Mouse (Mus musculus): ENCODE results near the gene Prkci. TPM values are rescaled to one million over a fixed set of nuclear protein-coding genes. Genes with fewer than 3 reads are reported as not detected.

Gene Prkci
- polyA plus RNA-seq, 1 experiment, result 36.5 TPM

GRCm38 (mm10) chr3:31083507-31084245, 88.1 kb downstream of the Prkci start:
- no peak for DNase-seq
- Histone ChIP-seq H3K4me1 (ENCODE audit: control insufficient read depth, insufficient read depth, low read length) (no peaks in the 10 kb centered on the region), H3K4me3 (replicated peaks; ENCODE audit: insufficient read depth, low read depth, low read length) (no peak overlapping the region), H3K27ac (ENCODE audit: insufficient read depth, low read length) (no peak overlapping the region), H3K27me3 (ENCODE audit: control insufficient read depth, insufficient read depth, low read length) (no peaks in the 10 kb centered on the region)
- WGBS, result 23% methylated on average over 12 of the region's 12 CpGs
- TF ChIP-seq POLR2A (IDR thresholded peaks at IDR 0.05; ENCODE audit: borderline replicate concordance, insufficient read depth, low read length), result no peak
- no peak for TF ChIP-seq CTCF (IDR thresholded peaks at IDR 0.05; ENCODE audit: borderline replicate concordance, insufficient read depth, low read depth, low read length)

- Histone ChIP-seq H3K27ac (ENCODE audit: insufficient read depth, low read length) (no peak overlapping the region), H3K27me3 (ENCODE audit: control insufficient read depth, insufficient read depth, low read length) (no peaks in the 10 kb centered on the region), H3K4me3 (replicated peaks; ENCODE audit: insufficient read depth, low read depth, low read length) (no peak overlapping the region), H3K4me1 (ENCODE audit: control insufficient read depth, insufficient read depth, low read length) (no peaks in the 10 kb centered on the region)
- DNase-seq, result no peak
- WGBS, result 96% methylated on average over 3 of the region's 3 CpGs
- TF ChIP-seq POLR2A (IDR thresholded peaks at IDR 0.05; ENCODE audit: borderline replicate concordance, insufficient read depth, low read length) (no peak), CTCF (IDR thresholded peaks at IDR 0.05; ENCODE audit: borderline replicate concordance, insufficient read depth, low read depth, low read length) (no peak)
Measured at GRCm38 (mm10) chr3:31085000-31085399, 89.5 kb downstream of the Prkci start.

GRCm38 (mm10) chr3:31088789-31089775, 93.5 kb downstream of the Prkci start:
- no peaks in the 10 kb centered on the region for H3K4me1 ChIP-seq (ENCODE audit: control insufficient read depth, insufficient read depth, low read length)
- no peak overlapping the region for H3K27ac ChIP-seq (ENCODE audit: insufficient read depth, low read length)
- no peak overlapping the region for H3K4me3 ChIP-seq (replicated peaks; ENCODE audit: insufficient read depth, low read depth, low read length)
- no peak for DNase-seq
- no peaks in the 10 kb centered on the region for H3K27me3 ChIP-seq (ENCODE audit: control insufficient read depth, insufficient read depth, low read length)
- TF ChIP-seq POLR2A (IDR thresholded peaks at IDR 0.05; ENCODE audit: borderline replicate concordance, insufficient read depth, low read length), result no peak
- TF ChIP-seq CTCF (IDR thresholded peaks at IDR 0.05; ENCODE audit: borderline replicate concordance, insufficient read depth, low read depth, low read length), result no peak
- WGBS, result 59% methylated on average over 10 of the region's 10 CpGs

GRCm38 (mm10) chr3:31089956-31090355, 94.4 kb downstream of the Prkci start:
- Histone ChIP-seq H3K4me1 (ENCODE audit: control insufficient read depth, insufficient read depth, low read length) (no peaks in the 10 kb centered on the region), H3K27me3 (ENCODE audit: control insufficient read depth, insufficient read depth, low read length) (no peaks in the 10 kb centered on the region), H3K27ac (ENCODE audit: insufficient read depth, low read length) (no peak overlapping the region), H3K4me3 (replicated peaks; ENCODE audit: insufficient read depth, low read depth, low read length) (no peak overlapping the region)
- 75% methylated on average over 7 of the region's 7 CpGs for WGBS
- no peak for TF ChIP-seq CTCF (IDR thresholded peaks at IDR 0.05; ENCODE audit: borderline replicate concordance, insufficient read depth, low read depth, low read length)
- no peak for DNase-seq

DNA sequence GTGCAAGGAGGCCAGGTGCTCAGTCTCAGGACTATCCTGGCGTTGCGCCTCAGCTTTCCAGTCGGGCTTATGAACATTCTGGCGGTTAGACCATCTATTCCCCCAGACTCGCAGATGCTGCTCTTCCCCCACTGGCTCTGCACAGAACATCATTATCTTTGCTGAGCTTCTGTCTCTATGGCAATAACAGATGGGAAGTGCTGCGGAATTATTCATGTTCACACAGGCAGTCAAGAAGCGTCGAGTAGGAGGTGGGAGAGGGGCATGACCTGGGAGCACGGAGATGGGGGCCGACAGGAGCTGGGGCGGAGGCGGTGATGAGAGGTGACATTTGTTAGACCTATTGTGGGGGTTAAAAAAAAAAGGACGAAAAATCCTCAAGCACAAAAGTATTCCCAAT, 97.6 kb downstream of the Prkci start:
- TF ChIP-seq POLR2A (IDR thresholded peaks at IDR 0.05; ENCODE audit: borderline replicate concordance, insufficient read depth, low read length) (no peak), CTCF (IDR thresholded peaks at IDR 0.05; ENCODE audit: borderline replicate concordance, insufficient read depth, low read depth, low read length) (no peak)
- WGBS, result 13% methylated on average over 13 of the region's 13 CpGs
- Histone ChIP-seq H3K27ac (ENCODE audit: insufficient read depth, low read length) (no peak overlapping the region), H3K4me1 (ENCODE audit: control insufficient read depth, insufficient read depth, low read length) (no peaks in the 10 kb centered on the region), H3K27me3 (ENCODE audit: control insufficient read depth, insufficient read depth, low read length) (no peaks in the 10 kb centered on the region), H3K4me3 (replicated peaks; ENCODE audit: insufficient read depth, low read depth, low read length) (peak overlapping the region; percentile 80)
- DNase-seq, result peak; percentile 30 to 43

DNA sequence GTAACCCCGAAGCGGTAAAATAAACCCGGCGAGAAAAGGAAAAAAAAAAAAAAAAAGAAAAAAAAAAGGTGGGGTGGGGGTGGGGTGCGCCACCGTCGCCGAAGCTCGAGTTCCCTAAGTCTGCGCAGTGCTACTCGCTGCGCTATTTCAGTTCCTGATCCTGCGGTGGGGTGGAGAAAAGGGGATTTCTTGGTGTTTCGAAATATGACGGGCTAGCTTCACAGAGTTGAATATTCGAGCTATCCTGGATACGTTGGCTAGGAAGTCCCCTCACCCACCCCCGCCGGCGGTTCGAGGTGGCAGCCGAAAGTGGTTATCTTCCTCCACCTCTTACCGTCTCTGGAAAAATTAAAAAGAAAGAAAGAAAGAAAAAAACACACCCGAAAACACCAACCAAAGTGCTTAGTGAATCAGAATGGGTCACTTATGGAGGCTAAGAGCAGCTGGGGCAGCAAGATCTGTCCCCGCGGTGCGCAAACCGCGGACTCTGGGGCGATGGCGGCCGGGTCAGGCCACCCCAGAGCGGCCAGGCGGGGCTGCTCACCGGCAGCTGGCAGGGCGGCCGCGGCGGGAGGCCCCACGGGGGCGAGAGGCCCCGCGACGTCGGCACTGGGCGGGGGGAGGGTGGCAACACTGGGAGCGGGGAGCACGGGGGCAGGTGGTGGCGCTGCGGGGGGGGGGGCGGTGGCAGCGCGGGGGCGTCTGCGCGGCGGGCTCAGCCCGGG, 98.2 kb downstream of the Prkci start:
- H3K27me3 ChIP-seq (ENCODE audit: control insufficient read depth, insufficient read depth, low read length), result no peaks in the 10 kb centered on the region
- peak overlapping the region; percentile 80 for H3K4me3 ChIP-seq (replicated peaks; ENCODE audit: insufficient read depth, low read depth, low read length)
- peak overlapping the region; percentile 88 for H3K27ac ChIP-seq (ENCODE audit: insufficient read depth, low read length)
- DNase-seq, result peak; percentile 50 to 66
- 2% methylated on average over 52 of the region's 58 CpGs for WGBS
- TF ChIP-seq POLR2A (IDR thresholded peaks at IDR 0.05; ENCODE audit: borderline replicate concordance, insufficient read depth, low read length), result no peak
- no peak for TF ChIP-seq CTCF (IDR thresholded peaks at IDR 0.05; ENCODE audit: borderline replicate concordance, insufficient read depth, low read depth, low read length)
- no peaks in the 10 kb centered on the region for H3K4me1 ChIP-seq (ENCODE audit: control insufficient read depth, insufficient read depth, low read length)

DNA sequence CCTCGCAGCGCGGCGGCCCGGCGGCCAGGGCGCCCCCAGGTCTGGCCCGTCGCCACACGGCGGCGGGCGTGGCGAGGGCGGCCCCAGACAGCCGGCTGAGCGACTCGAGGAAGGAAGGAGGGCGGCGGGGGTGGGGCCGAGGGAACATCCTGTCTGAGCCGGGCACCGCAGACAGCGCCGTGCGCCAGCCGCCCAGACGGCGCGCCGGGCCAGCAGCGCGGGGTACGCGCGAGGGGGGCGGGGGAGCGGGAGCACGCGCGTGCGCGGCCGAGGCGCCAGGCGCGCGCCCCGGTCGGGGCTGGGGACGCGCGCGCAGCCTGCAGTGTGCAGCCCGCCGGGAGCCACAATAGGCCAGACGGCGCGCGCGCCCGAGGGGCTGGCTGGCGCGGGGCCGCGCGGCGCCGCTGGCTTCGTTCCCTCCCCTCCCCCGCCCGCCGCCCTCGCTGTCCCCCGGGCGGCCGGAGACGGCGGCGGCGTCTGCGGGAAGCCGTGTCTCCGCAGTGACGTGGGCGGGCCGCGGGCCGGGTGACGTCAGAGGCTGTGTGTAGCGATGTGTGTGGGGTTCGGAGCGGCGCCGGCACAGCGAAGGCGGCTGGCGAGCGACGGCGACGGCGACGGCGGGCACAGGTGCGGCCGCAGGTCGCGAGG, 99.1 kb downstream of the Prkci start, which contains the start of gene Skil:
TSS of gene Skil (plus strand) at position 528 of the 648 bp plus-strand sequence.
- Histone ChIP-seq H3K27ac (ENCODE audit: insufficient read depth, low read length) (peak within 1 kb of the TSS; percentile 88), H3K4me1 (ENCODE audit: control insufficient read depth, insufficient read depth, low read length) (no peaks in the 10 kb centered on the region), H3K27me3 (ENCODE audit: control insufficient read depth, insufficient read depth, low read length) (no peaks in the 10 kb centered on the region), H3K4me3 (replicated peaks; ENCODE audit: insufficient read depth, low read depth, low read length) (peak within 1 kb of the TSS; percentile 80)
- TF ChIP-seq CTCF (IDR thresholded peaks at IDR 0.05; ENCODE audit: borderline replicate concordance, insufficient read depth, low read depth, low read length), result no peak
- TF ChIP-seq POLR2A (IDR thresholded peaks at IDR 0.05; ENCODE audit: borderline replicate concordance, insufficient read depth, low read length), result no peak
- WGBS, result under 1% methylated on average over 90 of the region's 109 CpGs
- peak; percentile 95 for DNase-seq
